Mouse (Mus musculus) lung, postnatal 0 days (tissue): ENCODE data around the gene Lix1l. TPM values are rescaled to one million over a fixed set of nuclear protein-coding genes. Genes with fewer than 3 reads are reported as not detected.
"Not testable (repeated sequence)": the region's sequence is repeated elsewhere in the genome, so short reads cannot be mapped to it uniquely, and the experiment has no call there.

Experiments used
- ATAC-seq: fragments of 200-750 bp; cut with Nextera tagmentation; 2 replicates; pipeline ENCODE4 v1.8.0; 2017; ENCODE audit warnings: moderate library complexity
- DNase-seq: peaks from one replicate; pipeline ENCODE4 v3.0.0-alpha.2; 2016; ENCODE audit warnings: low spot score
- H3K27ac ChIP-seq: fragments of 300-500 bp; sonication (generic); 2 replicates; pipeline ENCODE4 v1.5.1; 2014; ENCODE audit warnings: antibody characterized with exemption, mild to moderate bottlenecking, low read length, mixed read lengths
- H3K27me3 ChIP-seq: fragments of 300-500 bp; sonication (generic); replicated peaks from 2 replicates; pipeline ENCODE4 v1.6.1; 2014; ENCODE audit warnings: low read length, mixed read lengths; ENCODE audit not compliant: insufficient read depth
- H3K36me3 ChIP-seq: fragments of 300-500 bp; sonication (generic); 2 replicates; pipeline ENCODE4 v1.6.1; 2014; ENCODE audit warnings: low read length, mixed read lengths; ENCODE audit not compliant: insufficient read depth
- H3K4me1 ChIP-seq: fragments of 300-500 bp; sonication (generic); 2 replicates; pipeline ENCODE4 v1.6.1; 2014; ENCODE audit warnings: antibody characterized with exemption, low read depth, low read length, mixed read lengths; ENCODE audit not compliant: insufficient read depth
- H3K4me2 ChIP-seq: fragments of 300-500 bp; sonication (generic); replicated peaks from 2 replicates; pipeline ENCODE4 v1.6.1; 2014; ENCODE audit warnings: low read depth, mild to moderate bottlenecking, low read length, moderate library complexity, mixed read lengths
- H3K4me3 ChIP-seq: fragments of 300-500 bp; sonication (generic); 2 replicates; pipeline ENCODE4 v1.5.1; 2014; ENCODE audit warnings: low read depth, low read length
- H3K9ac ChIP-seq: fragments of 300-500 bp; sonication (generic); replicated peaks from 2 replicates; pipeline ENCODE4 v1.6.1; 2014; ENCODE audit warnings: low read depth, mild to moderate bottlenecking
- H3K9me3 ChIP-seq: fragments of 300-500 bp; sonication (generic); 2 replicates; pipeline ENCODE4 v1.6.1; 2016; ENCODE audit warnings: low read length, mixed read lengths
- CTCF ChIP-seq: IDR thresholded peaks from 2 replicates; pipeline ENCODE4 v1.5.1; 2016; ENCODE audit warnings: antibody characterized with exemption, mild to moderate bottlenecking
- EP300 ChIP-seq: IDR thresholded peaks from 2 replicates; pipeline ENCODE4 v1.6.1; 2016; ENCODE audit warnings: antibody characterized with exemption, mild to moderate bottlenecking, control low read depth
- WGBS: fragments of 180-500 bp; shearing (Covaris S2); extraction: QIAGEN DNeasy Blood & Tissue Kit; methylation state at CpG from one replicate; pipeline ENCODE4 v1.1.7; 2014; 5-methylcytosine and 5-hydroxymethylcytosine counted together
- polyA plus RNA-seq: library from polyadenylated mRNA; unstranded; fragments of >200 nt; fragmentation: Nextera tagmentation; extraction: Ambion mirVana; gene quantifications from 2 replicates; pipeline ENCODE4 v1.2.1, GENCODE M21; 2015

The Lix1l gene
- polyA plus RNA-seq, 1 experiment from 2014 or later: 5.4 TPM

DNA sequence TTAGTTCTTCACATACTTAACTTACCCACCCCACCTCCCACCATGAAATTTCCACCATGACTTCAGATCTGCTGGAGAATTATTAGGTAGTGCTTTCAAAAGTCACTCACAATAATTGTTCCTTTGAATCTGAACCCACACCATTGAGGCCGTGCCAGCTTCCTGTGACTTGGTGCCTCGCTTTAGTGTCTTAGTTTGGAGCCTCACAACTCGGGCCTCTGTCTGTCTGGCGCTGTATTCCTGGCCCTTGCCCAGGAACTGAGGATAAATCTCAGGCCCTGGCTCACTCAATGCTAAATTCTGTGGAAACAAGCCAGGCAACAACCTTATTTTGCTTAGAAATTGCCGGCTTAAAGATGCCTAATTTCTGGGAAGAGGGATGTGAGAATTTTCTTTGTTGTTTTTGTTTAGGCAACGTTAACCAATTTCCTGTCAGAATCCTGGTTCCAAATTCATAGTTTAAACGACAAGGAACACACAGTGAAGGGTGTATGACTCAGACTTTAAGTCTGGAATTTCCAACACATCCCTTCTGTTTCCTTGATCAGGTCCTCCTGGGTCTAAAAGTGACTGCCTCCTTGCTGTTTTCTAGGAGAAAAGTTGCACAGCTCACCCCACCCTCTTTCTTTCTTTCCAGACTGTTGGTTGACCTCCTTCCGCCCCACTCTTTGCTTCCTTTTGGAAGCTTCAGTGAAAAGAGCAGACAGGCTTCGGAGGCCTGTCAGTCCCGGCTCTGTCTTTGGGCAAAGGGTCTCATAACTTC, 1.2 kb downstream of the Lix1l start:
- H3K4me3 ChIP-seq: peak overlapping the region; percentile 61
- peak overlapping the region; percentile 70 for H3K4me2 ChIP-seq
- TF ChIP-seq CTCF: no peak
- no peak for TF ChIP-seq EP300
- ATAC-seq: no peak
- H3K27ac ChIP-seq: peak overlapping the region; percentile 89
- no peaks in the 10 kb centered on the region for H3K27me3 ChIP-seq
- peaks cover 7% of the 10 kb centered on the region; the same call in 1 of the 2 replicates for H3K4me1 ChIP-seq
- 28% methylated on average over 10 of the region's 10 CpGs for WGBS
- DNase-seq: peak; percentile 67
- no peaks in the 10 kb centered on the region for H3K9me3 ChIP-seq
- peak overlapping the region; percentile 35; the same call in 1 of the 2 replicates for H3K9ac ChIP-seq
- no peaks in the 10 kb centered on the region for H3K36me3 ChIP-seq

- WGBS: 17% methylated on average over 5 of the region's 5 CpGs
- 0 out of 2 replicates have a peak overlapping the region, but pooled peaks have one; percentile 34 for H3K9ac ChIP-seq
- no peaks in the 10 kb centered on the region for H3K36me3 ChIP-seq
- TF ChIP-seq EP300 (no peak), CTCF (no peak)
- no peaks in the 10 kb centered on the region for H3K27me3 ChIP-seq
- peak overlapping the region; percentile 89 for H3K27ac ChIP-seq
- peak overlapping the region; percentile 61 for H3K4me3 ChIP-seq
- DNase-seq: no peak
- 0 out of 2 replicates have a peak, but pooled peaks cover 2% of the 10 kb centered on the region for H3K4me1 ChIP-seq
- no peaks in the 10 kb centered on the region for H3K9me3 ChIP-seq
- ATAC-seq: no peak
- H3K4me2 ChIP-seq: peak overlapping the region; percentile 70
Observed at GRCm38 (mm10) chr3:96602704-96603084, 1.7 kb downstream of the Lix1l start.

DNA sequence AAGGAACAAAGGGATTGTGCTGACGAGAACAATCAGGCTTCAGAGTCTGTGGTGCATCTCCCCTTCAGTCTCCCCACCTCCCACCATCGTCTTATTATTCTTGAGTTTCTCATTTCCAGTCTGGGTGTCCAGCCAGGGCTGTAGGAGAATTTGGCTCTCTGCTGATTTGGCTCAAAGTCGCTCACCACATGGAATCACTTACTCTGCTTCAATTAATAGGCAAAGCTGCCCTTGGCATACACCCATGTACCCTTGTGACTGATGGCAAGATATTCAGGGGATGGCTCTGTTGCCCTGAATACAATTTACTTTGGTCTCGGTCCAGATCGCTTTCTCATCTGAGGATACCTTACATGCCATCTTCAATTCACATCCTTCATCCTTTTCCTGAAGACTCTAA, 2.4 kb downstream of the Lix1l start:
- no peaks in the 10 kb centered on the region for H3K27me3 ChIP-seq
- WGBS: 56% methylated on average over 5 of the region's 5 CpGs
- no peak for ATAC-seq
- H3K4me3 ChIP-seq: no peak overlapping the region
- 0 out of 2 replicates have a peak overlapping the region, but pooled peaks have one; percentile 12 for H3K9ac ChIP-seq
- TF ChIP-seq CTCF: no peak
- no peak for TF ChIP-seq EP300
- no peak overlapping the region for H3K4me2 ChIP-seq
- H3K27ac ChIP-seq: no peak overlapping the region
- no peaks in the 10 kb centered on the region for H3K36me3 ChIP-seq
- DNase-seq: peak; percentile 13
- no peaks in the 10 kb centered on the region for H3K9me3 ChIP-seq
- no peaks in the 10 kb centered on the region for H3K4me1 ChIP-seq

GRCm38 (mm10) chr3:96606007-96606406, 5.1 kb downstream of the Lix1l start:
- not testable (repeated sequence) for DNase-seq, ATAC-seq
- WGBS: 87% methylated on average over 3 of the region's 4 CpGs

DNA sequence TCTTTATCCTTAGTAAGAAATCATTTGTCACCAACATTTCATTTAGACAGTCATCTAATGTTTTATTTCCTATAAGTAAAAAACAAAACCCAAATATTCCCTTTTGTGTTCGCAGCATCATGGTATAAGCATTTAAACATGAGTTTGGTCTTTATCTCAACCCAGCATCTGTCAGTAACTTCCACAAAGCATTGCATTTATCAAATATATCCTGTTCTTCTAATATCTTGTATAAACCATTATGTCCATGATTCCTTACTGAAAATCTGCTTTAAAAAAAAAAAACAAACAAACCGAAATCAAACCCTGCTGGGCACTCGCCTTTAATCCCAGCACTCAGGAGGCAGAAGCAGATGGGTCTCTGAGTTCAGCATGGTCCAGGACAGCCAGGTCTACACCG, 5.7 kb downstream of the Lix1l start:
- DNase-seq (no peak), ATAC-seq (no peak)
- Histone ChIP-seq H3K27ac (no peak overlapping the region), H3K4me2 (no peak overlapping the region), H3K9ac (no peak overlapping the region), H3K4me1 (no peaks in the 10 kb centered on the region), H3K4me3 (no peak overlapping the region), H3K9me3 (no peaks in the 10 kb centered on the region), H3K36me3 (no peaks in the 10 kb centered on the region), H3K27me3 (no peaks in the 10 kb centered on the region)
- 81% methylated on average over 4 of the region's 4 CpGs for WGBS
- no peak for TF ChIP-seq EP300
- TF ChIP-seq CTCF: no peak

More at GRCm38 (mm10) chr3:96606007-96606406, 5.1 kb downstream of the Lix1l start:
- not testable (repeated sequence) for H3K4me2 ChIP-seq, H3K4me1 ChIP-seq, H3K4me3 ChIP-seq, H3K9ac ChIP-seq, H3K27ac ChIP-seq, H3K36me3 ChIP-seq, H3K27me3 ChIP-seq, H3K9me3 ChIP-seq

- H3K27me3 ChIP-seq: no peaks in the 10 kb centered on the region
- peaks cover 20% of the 10 kb centered on the region; the same call in 1 of the 2 replicates for H3K36me3 ChIP-seq
- no peak overlapping the region for H3K4me2 ChIP-seq
- no peak overlapping the region for H3K9ac ChIP-seq
- WGBS: 93% methylated on average over 3 of the region's 3 CpGs
- no peak for TF ChIP-seq EP300
- no peak for TF ChIP-seq CTCF
- H3K4me1 ChIP-seq: no peaks in the 10 kb centered on the region
- no peak overlapping the region for H3K4me3 ChIP-seq
- no peak overlapping the region for H3K27ac ChIP-seq
- no peaks in the 10 kb centered on the region for H3K9me3 ChIP-seq
- ATAC-seq (no peak), DNase-seq (no peak)
Observed at GRCm38 (mm10) chr3:96617941-96618340, 17.0 kb downstream of the Lix1l start.
